12 mouse cellular contexts compared by ENCODE assay signal in genomic region chr14:32002502-32003338, GRCm38 (mm10). TPM values are rescaled to one million over a fixed set of nuclear protein-coding genes. Genes with fewer than 3 reads are reported as not detected.
DNase-seq lines count a peak whose midpoint lies in the region; ATAC-seq and TF ChIP-seq lines count a peak whose summit lies in the region.
"Had no signal": no experiment of that assay in that cellular context is flagged by ENCODE, and none has a peak within 500 bp of the region (broad histone marks: within the 10 kb centered on the region; RNA-seq: fewer than 3 reads in every experiment).

No protein-coding gene starts in this region.

- WGBS in heart, adult 2 months: 68% methylated on average over 15 of the region's 15 CpGs
- WGBS in hindbrain, embryonic 16.5 days: 63% methylated on average over 15 of the region's 15 CpGs
- WGBS in midbrain, embryonic 12.5 days: 56% methylated on average over 15 of the region's 15 CpGs
- 66% methylated on average over 15 of the region's 15 CpGs for WGBS in stomach, embryonic 14.5 days

- H3K9ac ChIP-seq in heart, adult 2 months (ENCODE audit: low read depth, low read length): no peak overlapping the region
- no peak overlapping the region for H3K9ac ChIP-seq in hindbrain, embryonic 16.5 days (ENCODE audit: low read depth, low read length)
- no peak overlapping the region for H3K9ac ChIP-seq in midbrain, embryonic 12.5 days (replicated peaks)
- H3K9ac ChIP-seq in stomach, embryonic 14.5 days (replicated peaks; ENCODE audit: low read depth, low read length): no peak overlapping the region
- H3K9ac ChIP-seq: intestine, embryonic 15.5 days had no signal

- no peak for DNase-seq in heart, adult 2 months
- DNase-seq in heart, adult 18-20 months: no peak
- DNase-seq in gastrocnemius, postnatal 4 days (ENCODE audit: low spot score in 2 of 2): no peak
- DNase-seq in gastrocnemius, postnatal 36 days: no peak
- no peak for DNase-seq in lung, postnatal 4 days
- DNase-seq: cerebellum, adult 9-10 months had no signal

- intact Hi-C loops in heart, adult 2 months (cut with DNase I): no loop called here
- intact Hi-C loops in gastrocnemius, postnatal 36 days (cut with DNase I): no loop called here

- H3K4me3 ChIP-seq in heart, adult 2 months: no peak overlapping the region
- H3K4me3 ChIP-seq in hindbrain, embryonic 16.5 days (ENCODE audit: low read length): no peak overlapping the region
- no peak overlapping the region for H3K4me3 ChIP-seq in midbrain, embryonic 12.5 days
- H3K4me3 ChIP-seq in stomach, embryonic 14.5 days (ENCODE audit: low read depth, low read length): no peak overlapping the region
- H3K4me3 ChIP-seq: intestine, embryonic 15.5 days; limb, embryonic 10.5 days had no signal

- no peaks in the 10 kb centered on the region for H3K9me3 ChIP-seq in hindbrain, embryonic 16.5 days (ENCODE audit: control insufficient read depth, low read length)
- no peaks in the 10 kb centered on the region for H3K9me3 ChIP-seq in midbrain, embryonic 12.5 days
- H3K9me3 ChIP-seq in stomach, embryonic 14.5 days (ENCODE audit: control insufficient read depth, low read depth, low read length): 0 out of 2 replicates have a peak, but pooled peaks cover 2% of the 10 kb centered on the region
- H3K9me3 ChIP-seq: intestine, embryonic 15.5 days had no signal

- no peaks in the 10 kb centered on the region for H3K79me2 ChIP-seq in heart, adult 2 months (replicated peaks; ENCODE audit: control insufficient read depth, insufficient read depth, low read length)

- no peaks in the 10 kb centered on the region for H3K27me3 ChIP-seq in heart, adult 2 months (ENCODE audit: control insufficient read depth, insufficient read depth, low read length)
- H3K27me3 ChIP-seq in hindbrain, embryonic 16.5 days (replicated peaks; ENCODE audit: control insufficient read depth, insufficient read depth, low read length): no peaks in the 10 kb centered on the region
- H3K27me3 ChIP-seq in midbrain, embryonic 12.5 days: no peaks in the 10 kb centered on the region
- H3K27me3 ChIP-seq in stomach, embryonic 14.5 days (ENCODE audit: control insufficient read depth, insufficient read depth, low read length): no peaks in the 10 kb centered on the region
- H3K27me3 ChIP-seq: intestine, embryonic 15.5 days had no signal

- H3K4me1 ChIP-seq in heart, adult 2 months (ENCODE audit: control insufficient read depth, insufficient read depth, low read length): peaks cover 13% of the 10 kb centered on the region
- H3K4me1 ChIP-seq in hindbrain, embryonic 16.5 days (ENCODE audit: control insufficient read depth, insufficient read depth, low read depth, low read length): no peaks in the 10 kb centered on the region
- H3K4me1 ChIP-seq in midbrain, embryonic 12.5 days: peaks cover 8% of the 10 kb centered on the region
- H3K4me1 ChIP-seq in stomach, embryonic 14.5 days (ENCODE audit: control insufficient read depth, insufficient read depth, low read length): no peaks in the 10 kb centered on the region
- H3K4me1 ChIP-seq: intestine, embryonic 15.5 days; limb, embryonic 10.5 days had no signal

- ATAC-seq in hindbrain, embryonic 16.5 days: peak; percentile 69
- peak; percentile 30; the same call in 1 of the 2 replicates for ATAC-seq in midbrain, embryonic 12.5 days (ENCODE audit: low FRiP score, low read depth)
- 0 out of 2 replicates have a peak, but pooled peaks have one; percentile 28 for ATAC-seq in stomach, embryonic 14.5 days (ENCODE audit: insufficient number of reproducible peaks, insufficient read depth, low FRiP score, low read depth)
- ATAC-seq: intestine, embryonic 15.5 days had no signal

- no peak for TF ChIP-seq POLR2A in heart, adult 2 months (IDR thresholded peaks at IDR 0.05; ENCODE audit: insufficient read depth, low read depth, low read length)

- TF ChIP-seq CTCF in heart, adult 2 months (IDR thresholded peaks at IDR 0.05): no peak

- peak overlapping the region; percentile 83 for H3K27ac ChIP-seq in heart, adult 2 months
- peak overlapping the region; percentile 68 for H3K27ac ChIP-seq in hindbrain, embryonic 16.5 days (ENCODE audit: low read depth, low read length)
- H3K27ac ChIP-seq in midbrain, embryonic 12.5 days (replicated peaks): peak overlapping the region; percentile 54
- H3K27ac ChIP-seq in stomach, embryonic 14.5 days (ENCODE audit: low read length): no peak overlapping the region
- H3K27ac ChIP-seq: intestine, embryonic 15.5 days; limb, embryonic 10.5 days had no signal

- H3K4me2 ChIP-seq in hindbrain, embryonic 16.5 days (ENCODE audit: low read length): no peak overlapping the region
- no peak overlapping the region for H3K4me2 ChIP-seq in midbrain, embryonic 12.5 days (replicated peaks)
- no peak overlapping the region for H3K4me2 ChIP-seq in stomach, embryonic 14.5 days (replicated peaks; ENCODE audit: low read depth, low read length)
- H3K4me2 ChIP-seq: intestine, embryonic 15.5 days had no signal

- peaks cover 4% of the 10 kb centered on the region; the same call in 1 of the 2 replicates for H3K36me3 ChIP-seq in heart, adult 2 months (ENCODE audit: control insufficient read depth, insufficient read depth, low read length)
- no peaks in the 10 kb centered on the region for H3K36me3 ChIP-seq in hindbrain, embryonic 16.5 days (ENCODE audit: control insufficient read depth, insufficient read depth, low read length)
- no peaks in the 10 kb centered on the region for H3K36me3 ChIP-seq in midbrain, embryonic 12.5 days
- no peaks in the 10 kb centered on the region for H3K36me3 ChIP-seq in stomach, embryonic 14.5 days (ENCODE audit: control insufficient read depth, insufficient read depth, low read length)
- H3K36me3 ChIP-seq: intestine, embryonic 15.5 days; limb, embryonic 10.5 days had no signal

- TF ChIP-seq EP300 in heart, adult 2 months (IDR thresholded peaks at IDR 0.05; ENCODE audit: insufficient read depth, low read depth, low read length): no peak

RNA-seq across cellular contexts. Expression of gene Galnt15, which starts 26.1 kb away (rescaled TPM):
- 10 to 100 TPM; 10.1 to 18.1 TPM for total RNA-seq in heart, adult 2 months (2021)
- 11.2 and 14.6 TPM in 2 replicates for polyA plus RNA-seq in heart, adult 2 months (2012; rRNA removed)
- 10 to 100 TPM; 13.5 to 14.5 TPM for total RNA-seq in heart, adult 18-20 months (2021)
- 1.1 and 1.4 TPM in 2 replicates for polyA plus RNA-seq in hindbrain, embryonic 16.5 days (2015; fragmentation: Nextera tagmentation; extraction: Ambion mirVana)
- polyA plus RNA-seq in midbrain, embryonic 12.5 days (2016; fragmentation: Nextera tagmentation; extraction: Ambion mirVana): 0.09 and 0.10 TPM in 2 replicates
- 0.08 and 0.09 TPM in 2 replicates for polyA plus RNA-seq in stomach, embryonic 14.5 days (2014; fragmentation: Nextera tagmentation; extraction: Ambion mirVana)
- 1 to 10 TPM; 4.4 to 5.5 TPM for total RNA-seq in gastrocnemius, postnatal 4 days (2021)
- total RNA-seq in gastrocnemius, postnatal 36 days (2021): 1 to 10 TPM; 5.2 to 6.2 TPM
- total RNA-seq: megakaryocyte progenitor cell, adult 5-6 weeks had no signal
